Mouse (Mus musculus) CD4-positive naive resting alpha-beta T cell, adult 76 days (primary cell): Measurements from ENCODE around the gene Fgr. TPM values are rescaled to one million over a fixed set of nuclear protein-coding genes. Genes with fewer than 3 reads are reported as not detected.

Experiments
- total RNA-seq: library from RNA; stranded (reverse); gene quantifications from one replicate; pipeline ENCODE4 v1.2.4, GENCODE M21; 2023

Gene Fgr
- 4.5 TPM for total RNA-seq

GRCm38 (mm10) chr4:132973814-132974398 is at the start of gene Fgr:
Gene Fgr, plus strand, starts transcription at chr4:132974095.

DNA sequence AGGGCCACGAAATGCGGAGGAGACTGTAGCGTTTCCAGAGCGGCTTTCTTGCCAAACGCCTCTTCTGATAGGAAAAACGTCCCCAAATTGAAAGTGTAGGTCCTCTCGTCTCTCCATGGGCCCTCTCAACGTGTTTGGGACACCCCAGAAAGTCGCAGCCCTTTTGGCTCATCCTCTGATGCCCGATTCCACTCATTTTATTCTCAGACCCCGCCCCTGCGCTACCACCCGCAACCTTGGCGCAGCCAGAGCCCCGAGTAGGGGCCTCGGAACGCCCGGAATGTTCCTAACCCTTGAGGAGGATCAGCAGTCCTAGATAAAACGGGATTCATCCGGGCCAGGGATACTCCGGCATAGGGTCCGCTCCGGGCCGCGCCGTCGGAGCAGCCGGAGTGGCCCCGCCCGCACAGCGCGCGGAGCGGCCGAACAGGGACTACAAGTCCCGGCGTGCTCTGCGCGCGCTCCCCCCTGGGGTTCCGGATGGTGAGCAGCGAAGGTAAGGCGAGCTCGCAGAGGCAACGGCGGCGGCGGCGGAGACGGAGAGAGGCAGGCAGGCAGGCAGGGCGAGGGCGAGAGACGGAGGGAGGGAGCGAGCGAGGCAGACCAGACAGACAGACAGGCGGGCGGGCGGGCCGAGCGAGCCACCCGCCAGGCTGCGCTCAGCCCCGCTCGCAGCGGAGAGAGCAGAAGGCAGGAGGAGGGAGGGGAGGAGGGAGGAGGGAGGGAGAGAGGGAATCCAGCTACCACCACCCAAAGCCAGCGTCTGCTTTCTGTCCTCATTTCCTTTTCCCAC is 37.3 kb downstream of the Fgr start, which contains the start of gene Ahdc1:
Gene Ahdc1 (plus strand): TSS at position 233 of the 793 bp plus-strand sequence.

Other genes with a start within 250 kb of the Fgr start
- gene Xkr8, start 241.5 kb upstream of the Fgr start, total RNA-seq: 2.2 TPM
- gene Smpdl3b, start 216.8 kb upstream of the Fgr start, total RNA-seq: not detected
- gene Rpa2, start 205.8 kb upstream of the Fgr start, total RNA-seq: 52.1 TPM
- gene Themis2, start 177.7 kb upstream of the Fgr start, total RNA-seq: 11.3 TPM
- 45.2 TPM for gene Ppp1r8, start 130.9 kb upstream of the Fgr start, total RNA-seq
- gene Stx12, start 89.6 kb upstream of the Fgr start, total RNA-seq: 11.8 TPM
- 38.3 TPM for gene Fam76a, start 51.5 kb upstream of the Fgr start, total RNA-seq
- 65.2 TPM for gene Ahdc1, start 37.2 kb downstream of the Fgr start, total RNA-seq
- gene Wasf2, start 156.4 kb downstream of the Fgr start, total RNA-seq: 268 TPM
- gene Cd164l2, start 238.0 kb downstream of the Fgr start, total RNA-seq: 3.4 TPM
- gene Gpr3, start 238.4 kb downstream of the Fgr start, total RNA-seq: 1.2 TPM